Mouse (Mus musculus) lung, adult 2 months (tissue): ENCODE measurements at regions not wholly inside any gene's neighbourhood (a gene's known extent, or its start where the extent isn't known, plus 50 kb on each side); places are given as distances from the start of the nearest gene placed in this dataset.

Experiments
- CTCF ChIP-seq: fragments of 200-500 bp; IDR thresholded peaks from 2 replicates; pipeline ENCODE4 v1.5.1; 2011; ENCODE audit warnings: mild to moderate bottlenecking, low read length, control low read depth; ENCODE audit not compliant: insufficient read depth
- POLR2A ChIP-seq: fragments of 200-500 bp; IDR thresholded peaks from 2 replicates; pipeline ENCODE4 v1.6.1; 2011; ENCODE audit warnings: low read depth, mild to moderate bottlenecking, control low read depth, low read length, borderline replicate concordance; ENCODE audit errors: extremely low read depth

GRCm38 (mm10) chr1:157887146-157887545 lies 380.6 kb downstream of the Sec16b start:
- no peak for TF ChIP-seq POLR2A
- TF ChIP-seq CTCF = no peak
